In genomic region chr1:86504697-86505421, GRCm38 (mm10) we compare ENCODE assay signal across 8 mouse cellular contexts. TPM values are rescaled to one million over a fixed set of nuclear protein-coding genes. Genes with fewer than 3 reads are reported as not detected.
DNase-seq lines count a peak whose midpoint lies in the region; ATAC-seq and TF ChIP-seq lines count a peak whose summit lies in the region.

No protein-coding gene starts in this region.

- H3K4me3 ChIP-seq in hindbrain, embryonic 10.5 days, result peak overlapping the region; percentile 51
- peak overlapping the region; percentile 55 for H3K4me3 ChIP-seq in liver, postnatal 0 days (ENCODE audit: low read depth, low read length)
- peak overlapping the region; percentile 47 for H3K4me3 ChIP-seq in stomach, embryonic 15.5 days (replicated peaks)

- peak overlapping the region; percentile 94 for H3K27ac ChIP-seq in hindbrain, embryonic 10.5 days
- peak overlapping the region; percentile 84 for H3K27ac ChIP-seq in liver, postnatal 0 days (ENCODE audit: low read depth)
- peak overlapping the region; percentile 98 for H3K27ac ChIP-seq in stomach, embryonic 15.5 days

- H3K9me3 ChIP-seq in hindbrain, embryonic 10.5 days, result no peaks in the 10 kb centered on the region
- H3K9me3 ChIP-seq in liver, postnatal 0 days (ENCODE audit: low read length), result no peaks in the 10 kb centered on the region
- no peaks in the 10 kb centered on the region for H3K9me3 ChIP-seq in stomach, embryonic 15.5 days

- no peak for ATAC-seq in liver, postnatal 0 days
- ATAC-seq in stomach, embryonic 15.5 days (ENCODE audit: insufficient read depth, low FRiP score, low read depth), result no peak
- ATAC-seq in cerebellum, adult (ENCODE audit: insufficient number of reproducible peaks, low FRiP score, low TSS enrichment), result no peak

- intact Hi-C loops in left cerebral cortex, postnatal 4 days (cut with DNase I), result no loop called here
- intact Hi-C loops in left cerebral cortex, postnatal 14 days (cut with DNase I), result no loop called here

- WGBS in hindbrain, embryonic 10.5 days, result 15% methylated on average over 19 of the region's 19 CpGs
- WGBS in liver, postnatal 0 days (ENCODE audit: insufficient replicate concordance), result 13% methylated on average over 19 of the region's 19 CpGs
- WGBS in stomach, embryonic 15.5 days, result 19% methylated on average over 19 of the region's 19 CpGs

- no peaks in the 10 kb centered on the region for H3K36me3 ChIP-seq in hindbrain, embryonic 10.5 days
- no peaks in the 10 kb centered on the region for H3K36me3 ChIP-seq in liver, postnatal 0 days (replicated peaks; ENCODE audit: insufficient read depth, low read length)
- H3K36me3 ChIP-seq in stomach, embryonic 15.5 days, result no peaks in the 10 kb centered on the region

- no peak for TF ChIP-seq CTCF in liver, postnatal 0 days (IDR thresholded peaks at IDR 0.05; ENCODE audit: low read depth)

- H3K27me3 ChIP-seq in hindbrain, embryonic 10.5 days (ENCODE audit: insufficient read depth, poor library complexity, severe bottlenecking), result no peaks in the 10 kb centered on the region
- no peaks in the 10 kb centered on the region for H3K27me3 ChIP-seq in liver, postnatal 0 days (ENCODE audit: insufficient read depth, low read length)
- no peaks in the 10 kb centered on the region for H3K27me3 ChIP-seq in stomach, embryonic 15.5 days (replicated peaks)

- DNase-seq in left cerebral cortex, postnatal 4 days, result peak; percentile 28
- DNase-seq in left cerebral cortex, postnatal 14 days (ENCODE audit: low spot score in 2 of 2), result no peak
- peak; percentile 46 for DNase-seq in embryo, embryonic 11 days
- peak; percentile 61 for DNase-seq in hindbrain, embryonic 10.5 days (ENCODE audit: low spot score)
- no peak for DNase-seq in liver, postnatal 0 days
- no peak for DNase-seq in adipocyte (ENCODE audit: low spot score)

- H3K9ac ChIP-seq in liver, postnatal 0 days (replicated peaks), result peak overlapping the region; percentile 61
- peak overlapping the region; percentile 26; the same call in 1 of the 2 replicates for H3K9ac ChIP-seq in stomach, embryonic 15.5 days

- H3K4me1 ChIP-seq in hindbrain, embryonic 10.5 days (replicated peaks), result peaks cover 87% of the 10 kb centered on the region
- peaks cover 60% of the 10 kb centered on the region for H3K4me1 ChIP-seq in liver, postnatal 0 days (ENCODE audit: insufficient read depth)
- H3K4me1 ChIP-seq in stomach, embryonic 15.5 days, result peaks cover 56% of the 10 kb centered on the region

- no peak for TF ChIP-seq EP300 in liver, postnatal 0 days (IDR thresholded peaks at IDR 0.05; ENCODE audit: low read depth)

- peak overlapping the region; percentile 89 for H3K4me2 ChIP-seq in liver, postnatal 0 days (ENCODE audit: low read depth, low read length)
- H3K4me2 ChIP-seq in stomach, embryonic 15.5 days, result peak overlapping the region; percentile 85

RNA-seq across cellular contexts. Expression of gene Ptma, which starts 21.7 kb away (rescaled TPM):
- total RNA-seq in left cerebral cortex, postnatal 4 days (2021), result 1,000 to 10,000 TPM; 1,018 to 1,064 TPM
- total RNA-seq in left cerebral cortex, postnatal 14 days (2021), result 100 to 1,000 TPM; 336 to 423 TPM
- polyA plus RNA-seq in hindbrain, embryonic 10.5 days (2016; fragmentation: Nextera tagmentation; extraction: Ambion mirVana), result 2,611 and 3,050 TPM in 2 replicates
- 750 and 799 TPM in 2 replicates for polyA plus RNA-seq in liver, postnatal 0 days (2015; fragmentation: Nextera tagmentation; extraction: Ambion mirVana)
- polyA plus RNA-seq in stomach, embryonic 15.5 days (2015; fragmentation: Nextera tagmentation; extraction: Ambion mirVana), result 2,449 and 2,521 TPM in 2 replicates

Comparison
In these comparisons a context has a peak if more than half of its experiments do, and no peak if none do; other contexts are left out.
1. DNase-seq: peak in left cerebral cortex, postnatal 4 days (single experiment), embryo, embryonic 11 days (single experiment) and hindbrain, embryonic 10.5 days (single experiment); none in left cerebral cortex, postnatal 14 days (0 of 2), liver, postnatal 0 days (single experiment) and adipocyte (single experiment).
2. Peak in every context shown above with its lines, with median percentiles within 50 percentile points of each other: H3K27ac ChIP-seq and H3K4me3 ChIP-seq.